Mouse (Mus musculus): ENCODE results near the gene Ptpn14.

GRCm38 (mm10) chr1:189786707-189787485 is 58.8 kb downstream of the Ptpn14 start:
- no peak for TF ChIP-seq CTCF (IDR thresholded peaks at IDR 0.05; ENCODE audit: borderline replicate concordance, control insufficient read depth, extremely low read depth, insufficient read depth, low read length, poor library complexity)
- TF ChIP-seq POLR2A (IDR thresholded peaks at IDR 0.05; ENCODE audit: control insufficient read depth, extremely low read depth, insufficient read depth, low read length, poor library complexity) = no peak

Measured in thymus, adult 2 months (tissue).